Mouse (Mus musculus) limb, embryonic 12.5 days (tissue): ENCODE results near the gene Olig3. TPM values are rescaled to one million over a fixed set of nuclear protein-coding genes. Genes with fewer than 3 reads are reported as not detected.

Source experiments
- ATAC-seq: fragments of 200-750 bp; cut with Nextera tagmentation; 2 replicates; pipeline ENCODE4 v1.8.0; 2017; ENCODE audit warnings: low read depth, moderate TSS enrichment; ENCODE audit not compliant: insufficient number of reproducible peaks, insufficient read depth, low FRiP score, low TSS enrichment
- H3K27ac ChIP-seq: fragments of 300-500 bp; sonication (generic); 2 replicates; pipeline ENCODE4 v1.5.1; 2016; ENCODE audit warnings: mild to moderate bottlenecking, moderate library complexity
- H3K27me3 ChIP-seq: fragments of 300-500 bp; sonication (generic); 2 replicates; pipeline ENCODE4 v1.6.1; 2016; ENCODE audit warnings: mild to moderate bottlenecking, moderate library complexity
- H3K36me3 ChIP-seq: fragments of 300-500 bp; sonication (generic); 2 replicates; pipeline ENCODE4 v1.6.1; 2016; ENCODE audit warnings: mild to moderate bottlenecking, moderate library complexity
- H3K4me1 ChIP-seq: fragments of 300-500 bp; sonication (generic); replicated peaks from 2 replicates; pipeline ENCODE4 v1.6.1; 2016
- H3K4me2 ChIP-seq: fragments of 300-500 bp; sonication (generic); 2 replicates; pipeline ENCODE4 v1.6.1; 2016; ENCODE audit warnings: mild to moderate bottlenecking, moderate library complexity
- H3K4me3 ChIP-seq: fragments of 300-500 bp; sonication (generic); replicated peaks from 2 replicates; pipeline ENCODE4 v1.5.1; 2016; ENCODE audit warnings: mild to moderate bottlenecking
- H3K9ac ChIP-seq: fragments of 300-500 bp; sonication (generic); replicated peaks from 2 replicates; pipeline ENCODE4 v1.6.1; 2016; ENCODE audit warnings: mild to moderate bottlenecking, moderate library complexity
- H3K9me3 ChIP-seq: fragments of 300-500 bp; sonication (generic); 2 replicates; pipeline ENCODE4 v1.6.1; 2016; ENCODE audit warnings: mild to moderate bottlenecking, moderate library complexity
- WGBS: fragments of 180-500 bp; shearing (Covaris S2); methylation state at CpG from one replicate; pipeline ENCODE4 v1.1.7; 2016; 5-methylcytosine and 5-hydroxymethylcytosine counted together
- polyA plus RNA-seq: library from polyadenylated mRNA; unstranded; fragments of >200 nt; fragmentation: Nextera tagmentation; extraction: Ambion mirVana; gene quantifications from 2 replicates; pipeline ENCODE4 v1.2.1, GENCODE M21; 2016

Olig3 gene
- polyA plus RNA-seq = not detected in 2 replicates

DNA sequence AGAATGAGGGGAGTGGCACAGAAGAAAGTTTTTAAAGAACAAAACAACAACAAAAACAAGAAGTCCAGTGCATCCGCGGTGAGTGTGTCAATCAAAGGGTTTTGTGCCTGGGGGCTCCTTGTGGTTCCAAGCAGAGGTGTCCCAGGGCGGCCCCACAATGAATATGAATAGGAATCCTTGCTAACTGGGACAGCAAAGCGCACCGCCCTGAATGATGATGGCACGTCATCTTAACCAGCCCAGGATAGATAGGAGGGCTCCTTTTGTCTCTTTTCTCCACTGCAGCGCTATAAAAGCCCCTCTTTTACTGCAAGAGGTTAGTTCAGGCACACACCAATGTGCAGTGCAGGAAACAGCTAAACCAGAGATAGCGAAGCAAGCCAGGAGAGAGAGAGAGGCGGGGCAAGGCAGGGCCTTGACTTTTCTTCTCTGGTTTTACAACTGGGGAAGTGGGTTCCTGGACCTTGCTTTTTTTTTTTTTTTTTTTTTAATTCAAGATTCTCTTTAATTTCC, at the start of gene Olig3:
TSS of gene Olig3 (plus strand) at position 463 of the 513 bp plus-strand sequence.
- Histone ChIP-seq H3K36me3 (no peaks in the 10 kb centered on the region), H3K27me3 (peaks cover 95% of the 10 kb centered on the region), H3K27ac (no peak within 1 kb of the TSS), H3K9me3 (no peaks in the 10 kb centered on the region), H3K4me3 (peak within 1 kb of the TSS; percentile 20), H3K9ac (no peak within 1 kb of the TSS), H3K4me1 (peaks cover 8% of the 10 kb centered on the region), H3K4me2 (peak within 1 kb of the TSS; percentile 45)
- under 1% methylated on average over 9 of the region's 9 CpGs for WGBS
- no peak for ATAC-seq

DNA sequence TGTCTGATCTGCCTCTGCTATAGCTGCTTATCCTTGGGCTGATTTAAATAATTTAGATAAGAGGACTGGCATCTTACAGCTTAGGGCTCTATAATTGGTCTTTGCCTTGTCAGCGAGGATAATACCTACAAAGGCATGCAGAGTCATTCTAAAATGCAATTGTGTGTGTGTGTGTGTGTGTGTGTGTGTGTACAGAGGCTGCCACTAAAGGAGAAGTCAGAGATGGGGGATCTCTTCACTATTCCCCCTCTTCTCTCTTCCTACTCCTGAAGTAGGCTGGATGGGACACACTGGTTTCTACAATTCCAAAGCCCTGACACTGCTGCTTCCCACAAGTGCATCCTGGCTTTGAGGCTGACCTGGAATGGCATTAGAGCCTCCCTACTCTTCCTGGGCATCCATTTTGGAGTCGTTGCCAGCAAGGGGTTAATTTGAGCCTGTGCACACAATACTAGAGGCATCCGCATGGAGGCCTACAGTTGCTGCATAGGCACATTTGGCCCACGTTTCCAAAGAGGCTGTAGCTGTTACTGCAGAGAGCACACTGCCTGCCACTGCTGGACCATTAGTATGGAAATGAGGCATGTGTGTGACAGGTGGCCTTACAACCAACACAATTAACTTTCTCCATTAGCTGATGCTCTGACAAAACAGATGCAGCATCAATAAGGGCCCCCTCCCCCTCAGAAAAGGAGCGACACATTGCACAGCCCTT, 46.5 kb upstream of the Olig3 start:
- 29% methylated on average over 5 of the region's 5 CpGs for WGBS
- H3K4me3 ChIP-seq = no peak overlapping the region
- H3K27ac ChIP-seq = no peak overlapping the region
- no peaks in the 10 kb centered on the region for H3K36me3 ChIP-seq
- H3K4me1 ChIP-seq = 0 out of 2 replicates have a peak, but pooled peaks cover 3% of the 10 kb centered on the region
- H3K27me3 ChIP-seq = no peaks in the 10 kb centered on the region
- no peaks in the 10 kb centered on the region for H3K9me3 ChIP-seq
- H3K4me2 ChIP-seq = no peak overlapping the region
- ATAC-seq = no peak
- no peak overlapping the region for H3K9ac ChIP-seq

DNA sequence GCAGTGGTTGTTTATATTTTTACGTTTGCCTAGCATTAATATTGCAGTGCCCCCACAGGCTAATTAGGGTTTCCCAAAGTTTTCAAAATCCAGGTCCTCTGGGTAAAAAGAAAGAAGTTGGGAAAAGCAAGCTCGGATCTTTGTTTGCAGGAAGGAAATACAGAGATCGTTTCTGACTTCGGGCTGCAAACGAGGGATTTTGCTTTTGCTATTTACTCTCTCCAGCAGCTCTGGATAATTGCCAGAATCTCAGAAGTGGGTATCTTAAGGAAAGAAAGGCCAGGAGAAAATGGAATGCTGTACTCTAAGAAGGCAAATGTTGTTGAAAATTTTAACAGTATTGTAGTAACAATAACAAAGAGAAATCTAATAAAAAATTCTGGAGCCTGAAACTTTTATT, 45.9 kb upstream of the Olig3 start:
- Histone ChIP-seq H3K9ac (no peak overlapping the region), H3K4me2 (no peak overlapping the region), H3K4me1 (0 out of 2 replicates have a peak, but pooled peaks cover 3% of the 10 kb centered on the region), H3K4me3 (no peak overlapping the region), H3K36me3 (no peaks in the 10 kb centered on the region), H3K27ac (no peak overlapping the region), H3K27me3 (no peaks in the 10 kb centered on the region), H3K9me3 (no peaks in the 10 kb centered on the region)
- ATAC-seq = no peak
- 43% methylated on average over 5 of the region's 5 CpGs for WGBS

DNA sequence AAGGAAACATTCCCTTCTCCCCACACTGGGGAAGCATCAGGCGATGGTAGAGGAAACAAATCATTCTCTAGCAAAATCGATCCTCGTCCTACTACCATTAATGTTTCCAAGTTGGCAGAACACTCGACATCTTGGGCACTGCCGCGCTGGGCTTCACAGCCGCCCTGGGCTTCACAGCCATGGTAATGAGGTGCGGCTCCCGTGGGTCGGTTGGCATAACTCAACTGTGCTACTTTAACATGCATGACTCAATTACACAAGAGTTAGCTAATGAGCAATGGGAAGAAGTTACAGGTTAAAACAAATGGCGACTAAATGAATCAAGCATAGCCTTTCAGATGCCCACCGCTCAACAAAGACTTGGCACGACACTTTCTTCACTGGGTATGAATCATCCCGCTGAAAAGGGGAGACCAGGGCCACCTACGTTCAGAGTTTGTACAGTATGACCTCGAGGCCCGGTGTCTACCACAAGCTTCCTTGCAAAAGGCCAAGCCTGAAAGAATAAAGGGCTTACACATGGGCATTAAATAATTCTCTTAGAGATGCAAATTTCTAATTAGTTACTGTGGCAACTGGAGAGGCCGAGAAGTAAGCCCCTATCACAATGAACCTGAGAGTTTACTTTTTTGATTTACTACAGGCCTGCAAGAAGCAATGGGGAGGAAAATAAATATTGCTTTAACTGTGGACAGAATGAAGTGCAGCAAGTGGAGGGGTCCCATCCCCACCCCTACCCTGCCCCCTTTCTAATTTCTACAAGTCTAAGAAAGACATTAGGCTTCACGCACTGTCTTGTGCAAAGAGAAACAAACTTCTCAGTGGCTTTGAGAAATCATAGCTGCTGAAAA, 38.1 kb upstream of the Olig3 start:
- ATAC-seq = no peak
- Histone ChIP-seq H3K36me3 (no peaks in the 10 kb centered on the region), H3K4me1 (peaks cover 6% of the 10 kb centered on the region; the same call in 1 of the 2 replicates), H3K9me3 (no peaks in the 10 kb centered on the region), H3K9ac (no peak overlapping the region), H3K4me3 (no peak overlapping the region), H3K27me3 (no peaks in the 10 kb centered on the region), H3K27ac (no peak overlapping the region), H3K4me2 (no peak overlapping the region)
- WGBS = 88% methylated on average over 19 of the region's 19 CpGs

DNA sequence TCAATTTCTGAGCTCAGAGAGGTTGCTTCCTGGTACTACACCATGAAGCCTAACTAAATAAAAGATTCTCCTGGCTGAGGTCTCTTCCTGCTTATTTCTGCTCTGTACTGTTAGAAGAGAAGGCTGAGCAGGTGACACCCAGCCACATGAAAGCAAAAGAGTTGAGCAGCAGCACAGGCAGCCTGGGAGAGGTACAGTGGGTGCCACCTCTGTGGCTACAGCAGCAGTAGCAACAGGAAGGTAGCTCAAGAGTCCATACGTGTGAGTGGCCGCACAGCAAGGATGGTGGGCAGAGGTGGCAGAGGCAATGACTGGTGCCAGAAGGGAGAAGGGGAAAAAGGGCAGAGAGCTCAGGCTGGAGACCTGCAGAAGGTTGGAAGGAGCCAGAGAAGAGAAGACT, 34.6 kb upstream of the Olig3 start:
- Histone ChIP-seq H3K36me3 (no peaks in the 10 kb centered on the region), H3K4me3 (no peak overlapping the region), H3K27me3 (no peaks in the 10 kb centered on the region), H3K4me2 (no peak overlapping the region), H3K4me1 (peaks cover 6% of the 10 kb centered on the region; the same call in 1 of the 2 replicates), H3K27ac (no peak overlapping the region), H3K9me3 (no peaks in the 10 kb centered on the region), H3K9ac (no peak overlapping the region)
- WGBS = 77% methylated on average over 2 of the region's 2 CpGs
- ATAC-seq = no peak

DNA sequence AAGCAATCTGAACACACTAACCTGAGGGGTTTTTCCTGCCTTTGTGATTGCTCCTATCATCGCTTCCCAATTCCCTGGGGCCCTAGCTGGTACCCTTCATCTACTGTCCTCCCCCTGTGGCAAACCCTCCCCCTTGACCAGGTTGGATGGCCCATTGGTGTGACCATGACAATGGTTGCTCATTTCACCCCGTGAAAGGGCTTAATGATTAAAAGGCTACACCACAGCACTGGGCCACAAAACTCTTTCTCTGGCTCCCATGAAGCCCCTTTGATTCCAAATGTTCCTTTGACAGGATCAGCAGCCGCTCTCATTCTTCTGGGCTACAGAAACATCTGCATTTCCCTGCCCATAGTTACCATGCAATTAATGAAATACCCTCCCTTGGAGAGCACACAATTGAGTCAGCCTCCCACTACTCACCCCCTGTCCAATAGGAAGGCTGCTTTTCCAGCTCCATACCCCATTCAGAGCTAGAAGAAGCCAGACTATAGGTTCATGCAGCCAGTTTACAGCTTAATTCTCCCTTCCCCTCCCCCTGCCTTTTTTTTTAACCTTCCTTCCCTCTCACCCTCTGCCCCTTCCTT, 27.0 kb upstream of the Olig3 start:
- H3K9me3 ChIP-seq = no peaks in the 10 kb centered on the region
- no peak overlapping the region for H3K4me3 ChIP-seq
- H3K27me3 ChIP-seq = no peaks in the 10 kb centered on the region; the same call in 1 of the 2 replicates
- WGBS = 56% methylated on average over 3 of the region's 3 CpGs
- H3K4me1 ChIP-seq = no peaks in the 10 kb centered on the region
- no peak overlapping the region for H3K9ac ChIP-seq
- H3K4me2 ChIP-seq = no peak overlapping the region
- H3K36me3 ChIP-seq = no peaks in the 10 kb centered on the region
- H3K27ac ChIP-seq = no peak overlapping the region
- ATAC-seq = no peak

DNA sequence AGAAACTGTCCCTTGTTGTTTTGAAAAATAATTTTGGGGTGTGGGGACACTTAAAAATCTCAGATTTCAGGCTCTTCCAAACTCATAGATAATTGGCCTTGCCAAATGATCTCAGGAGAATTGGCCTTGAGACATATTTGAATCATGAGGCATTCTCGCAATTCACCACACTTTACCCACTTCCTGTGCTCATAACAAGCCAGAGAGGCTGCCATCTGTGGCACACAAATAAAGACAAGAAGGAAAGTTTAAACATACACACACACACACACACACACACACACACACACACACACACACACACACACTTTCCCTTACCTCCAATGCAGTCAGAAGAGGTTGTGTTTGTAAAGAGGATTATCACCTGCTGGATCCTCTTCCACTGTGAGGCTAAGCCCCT, 22.9 kb upstream of the Olig3 start:
- Histone ChIP-seq H3K9ac (no peak overlapping the region), H3K9me3 (no peaks in the 10 kb centered on the region), H3K4me3 (no peak overlapping the region), H3K27me3 (no peaks in the 10 kb centered on the region; the same call in 1 of the 2 replicates), H3K27ac (no peak overlapping the region), H3K4me1 (no peaks in the 10 kb centered on the region), H3K4me2 (no peak overlapping the region), H3K36me3 (no peaks in the 10 kb centered on the region)
- ATAC-seq = no peak
- 59% methylated on average over 1 of the region's 1 CpGs for WGBS

DNA sequence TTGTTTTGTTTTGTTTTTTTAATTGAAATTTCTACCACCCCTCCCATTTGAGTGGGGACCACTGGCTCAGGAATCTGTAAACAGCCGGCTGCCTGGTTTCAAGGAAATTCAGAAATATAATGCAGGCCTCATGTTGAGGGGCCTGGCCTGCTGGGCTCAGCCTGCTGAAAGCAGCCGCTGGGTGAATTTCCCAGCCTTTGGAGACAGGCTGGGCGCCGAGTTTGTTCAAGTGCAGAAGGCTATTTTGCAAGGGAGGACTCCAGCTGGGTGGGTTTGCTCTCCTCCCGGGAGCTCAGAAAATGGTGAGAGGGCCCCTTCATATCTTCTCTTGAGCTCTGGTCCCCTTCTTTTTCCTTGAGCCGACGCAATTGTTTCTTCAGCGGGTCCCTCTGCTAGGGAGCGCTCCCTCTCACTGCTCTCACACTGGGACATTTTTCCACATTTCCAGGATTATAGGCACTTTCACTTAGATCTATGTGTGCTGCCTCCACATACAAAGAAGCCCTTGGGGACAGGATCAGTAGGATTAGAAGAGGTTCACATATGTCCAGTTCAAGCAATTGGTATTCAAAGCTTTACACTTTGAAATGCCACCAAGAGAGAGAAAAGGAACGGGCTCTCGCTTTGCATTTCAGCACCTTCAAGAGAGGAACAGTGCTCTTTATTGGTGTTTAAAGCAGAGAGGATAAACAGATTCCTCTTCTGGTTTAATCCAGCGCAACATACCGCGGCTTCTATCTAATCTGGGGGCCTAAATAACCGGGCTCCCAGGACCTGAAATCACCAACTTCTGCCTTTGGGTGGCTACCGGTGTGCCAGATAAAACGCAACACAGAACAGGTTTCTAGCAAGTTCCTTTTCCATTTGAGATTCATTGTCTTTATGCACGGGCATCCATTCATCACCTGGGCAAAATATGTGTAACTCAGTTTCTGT, 17.4 kb upstream of the Olig3 start:
- H3K9ac ChIP-seq = no peak overlapping the region
- no peaks in the 10 kb centered on the region; the same call in 1 of the 2 replicates for H3K4me1 ChIP-seq
- no peaks in the 10 kb centered on the region for H3K36me3 ChIP-seq
- no peak overlapping the region for H3K27ac ChIP-seq
- WGBS = 10% methylated on average over 18 of the region's 18 CpGs
- H3K27me3 ChIP-seq = peaks cover 18% of the 10 kb centered on the region
- H3K4me3 ChIP-seq = no peak overlapping the region
- peak overlapping the region; percentile 32 for H3K4me2 ChIP-seq
- no peak for ATAC-seq
- H3K9me3 ChIP-seq = no peaks in the 10 kb centered on the region

DNA sequence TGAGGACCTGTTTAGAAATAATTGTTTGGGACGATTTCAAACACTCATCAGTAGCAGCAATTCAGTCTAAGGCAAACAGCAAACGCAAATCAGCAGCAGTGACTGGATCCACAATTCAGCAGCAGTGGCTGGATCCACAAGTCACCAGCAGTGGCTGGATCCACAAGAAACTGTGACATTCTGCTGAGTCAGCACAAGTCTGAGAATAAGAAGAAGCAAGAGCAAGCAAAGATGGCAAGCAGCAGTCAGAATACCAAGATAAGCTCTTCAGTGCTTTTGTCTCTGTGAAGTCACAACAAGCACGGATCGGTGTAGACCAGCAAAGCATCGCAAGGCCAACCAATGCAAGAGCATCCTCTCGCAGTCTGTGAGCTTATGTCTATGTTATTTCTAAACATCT, 12.3 kb upstream of the Olig3 start:
- no peaks in the 10 kb centered on the region; the same call in 1 of the 2 replicates for H3K4me1 ChIP-seq
- H3K4me2 ChIP-seq = no peak overlapping the region
- H3K9me3 ChIP-seq = no peaks in the 10 kb centered on the region
- H3K27me3 ChIP-seq = peaks cover 23% of the 10 kb centered on the region
- no peaks in the 10 kb centered on the region for H3K36me3 ChIP-seq
- no peak overlapping the region for H3K27ac ChIP-seq
- H3K9ac ChIP-seq = no peak overlapping the region
- no peak overlapping the region for H3K4me3 ChIP-seq
- WGBS = 89% methylated on average over 6 of the region's 6 CpGs
- ATAC-seq = no peak

DNA sequence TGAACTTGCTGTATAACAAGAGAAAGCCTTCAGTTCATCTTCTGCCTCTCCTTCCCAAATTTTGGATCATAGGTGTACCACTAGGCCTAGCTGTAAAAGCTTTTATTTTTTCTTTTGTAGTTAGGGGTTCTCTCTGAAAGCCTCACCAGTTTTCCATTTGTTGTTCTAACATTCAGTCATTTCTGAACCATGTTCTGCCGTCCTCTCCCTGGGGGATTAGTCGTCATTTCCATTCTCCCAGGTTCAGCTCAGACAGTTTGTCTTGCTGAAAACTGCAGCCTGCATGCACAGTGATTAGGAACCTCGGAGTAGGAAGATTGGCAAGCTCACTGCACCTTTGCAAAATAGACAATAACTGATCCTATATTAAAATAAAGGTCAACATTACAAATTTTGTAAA, 7.0 kb upstream of the Olig3 start:
- no peak for ATAC-seq
- no peak overlapping the region for H3K9ac ChIP-seq
- no peaks in the 10 kb centered on the region for H3K9me3 ChIP-seq
- no peak overlapping the region for H3K4me2 ChIP-seq
- WGBS = 53% methylated on average over 3 of the region's 3 CpGs
- peaks cover 44% of the 10 kb centered on the region for H3K27me3 ChIP-seq
- no peaks in the 10 kb centered on the region for H3K36me3 ChIP-seq
- no peaks in the 10 kb centered on the region for H3K4me1 ChIP-seq
- H3K4me3 ChIP-seq = no peak overlapping the region
- no peak overlapping the region for H3K27ac ChIP-seq
